Mouse (Mus musculus) E14TG2a.4 (cell line): ENCODE measurements around the gene Pacrg.

Experiments used
- CTCF ChIP-seq: conservative IDR thresholded peaks from 2 replicates; pipeline ENCODE4 v1.5.1; 2014; ENCODE audit warnings: low read length
- POU5F1 ChIP-seq: IDR thresholded peaks from 2 replicates; pipeline ENCODE4 v1.6.1; 2014; ENCODE audit warnings: low read length, borderline replicate concordance

DNA sequence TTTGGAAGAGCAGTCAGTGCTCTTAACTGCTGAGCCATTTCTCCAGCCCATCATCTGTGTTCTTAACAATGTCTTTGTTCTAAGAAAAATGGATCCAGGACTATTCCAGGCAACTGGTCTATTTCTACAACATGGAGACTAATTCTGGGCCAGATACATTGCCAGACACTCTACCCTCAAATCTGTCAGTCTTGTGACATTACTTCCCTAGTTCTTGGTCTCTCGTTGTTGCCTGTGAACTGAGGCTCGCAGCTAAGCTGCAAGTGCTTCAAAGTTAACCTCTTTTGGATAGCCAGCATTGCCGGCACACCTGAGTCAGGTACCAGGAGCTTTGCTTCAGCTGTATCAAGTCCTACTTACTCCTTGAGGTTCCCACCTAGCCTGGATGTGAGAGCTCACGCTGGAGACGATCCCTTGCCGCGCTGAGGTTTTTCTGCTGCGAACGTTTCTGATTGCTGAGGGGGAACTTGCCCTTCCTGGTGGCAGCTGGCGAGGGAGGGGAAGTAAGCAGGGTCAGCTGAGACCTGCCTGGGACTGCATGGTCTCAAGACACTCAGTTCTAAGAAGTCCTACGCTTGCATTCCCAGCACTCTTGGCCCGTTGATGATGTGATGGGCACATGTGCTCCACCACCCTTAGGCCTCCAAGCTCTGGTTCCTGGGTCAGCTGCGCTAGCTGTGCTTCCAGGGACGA, 447.6 kb downstream of the Pacrg start:
- TF ChIP-seq CTCF (no peak), POU5F1 (no peak)
